Mouse (Mus musculus) gonadal fat pad, adult 2 months (tissue): Measurements from ENCODE around the gene Lrig2. TPM values are rescaled to one million over a fixed set of nuclear protein-coding genes. Genes with fewer than 3 reads are reported as not detected.

Source experiments
- DNase-seq: peaks from one replicate; pipeline ENCODE4 v3.0.0-alpha.2; 2012; ENCODE audit warnings: low read depth
- polyA plus RNA-seq: library from polyadenylated mRNA; depleted of rRNA; stranded (reverse); fragments of >200 nt; gene quantifications from 2 replicates; pipeline ENCODE4 v1.2.3, GENCODE M21; 2012; rRNA removed

The Lrig2 gene
- polyA plus RNA-seq, 1 experiment = 10.4 TPM

DNA sequence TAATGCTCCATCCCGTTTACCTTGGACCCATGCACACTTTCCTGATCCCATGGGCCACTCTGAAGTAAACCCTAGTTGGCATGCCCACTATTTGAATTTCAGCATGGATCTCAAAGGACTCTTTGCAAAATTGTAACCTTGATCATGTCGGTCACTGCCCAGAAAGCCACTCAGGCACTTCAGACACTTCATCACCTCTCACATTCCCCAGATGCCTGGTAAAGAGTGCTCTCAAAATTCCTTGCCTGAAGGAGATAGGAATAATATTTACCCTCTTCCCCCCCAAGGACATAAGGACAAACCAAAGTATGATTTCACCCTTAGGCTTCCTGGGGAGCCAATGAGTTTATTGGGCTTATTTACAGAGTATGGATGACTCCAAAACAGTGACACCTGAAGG lies 139.3 kb downstream of the Lrig2 start:
- DNase-seq = no peak

DNA sequence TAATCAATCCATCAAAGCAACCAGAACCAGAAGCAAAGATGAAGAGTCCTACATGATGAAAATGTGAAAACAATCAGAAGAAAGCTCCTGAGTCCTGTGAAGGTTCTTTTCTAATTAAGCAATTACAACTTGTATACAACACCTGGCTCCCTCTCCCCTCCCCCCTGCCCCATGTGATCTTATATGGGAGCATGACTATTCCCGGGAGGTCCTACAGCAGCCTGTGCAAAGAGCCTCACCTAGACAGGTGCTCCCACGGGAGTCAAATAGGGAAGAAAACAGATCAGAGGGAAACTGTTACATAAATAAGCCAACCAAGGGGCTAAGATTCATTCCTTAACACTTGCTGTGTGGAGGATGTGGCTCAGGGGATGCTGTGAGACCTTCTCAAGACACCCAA lies 143.8 kb downstream of the Lrig2 start:
- DNase-seq = no peak

- DNase-seq = no peak
These were observed 149.9 kb downstream of the Lrig2 start for GRCm38 (mm10) chr3:104361814-104362213.

DNA sequence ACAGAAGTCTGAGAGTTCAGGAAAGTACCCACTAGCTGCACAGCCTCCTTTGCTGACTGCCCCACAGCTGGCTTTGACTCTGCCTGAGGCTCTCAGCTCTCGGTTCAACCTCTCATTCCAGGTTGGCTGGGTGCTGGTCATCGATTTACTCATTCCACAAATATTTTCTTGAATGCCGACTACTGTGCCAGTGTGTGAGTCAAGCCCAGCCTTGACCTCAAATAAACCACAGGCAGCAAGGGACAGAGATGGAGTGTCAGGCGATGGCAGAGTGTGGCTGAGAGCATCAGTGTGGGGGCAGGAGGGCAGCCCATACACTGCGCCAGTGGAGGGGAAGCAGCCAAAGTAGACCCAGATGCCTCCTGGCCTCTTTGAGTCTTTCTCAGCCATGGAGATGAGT lies 151.4 kb downstream of the Lrig2 start:
- no peak for DNase-seq

- DNase-seq = no peak
These were observed 152.2 kb downstream of the Lrig2 start for GRCm38 (mm10) chr3:104359225-104360135.

DNA sequence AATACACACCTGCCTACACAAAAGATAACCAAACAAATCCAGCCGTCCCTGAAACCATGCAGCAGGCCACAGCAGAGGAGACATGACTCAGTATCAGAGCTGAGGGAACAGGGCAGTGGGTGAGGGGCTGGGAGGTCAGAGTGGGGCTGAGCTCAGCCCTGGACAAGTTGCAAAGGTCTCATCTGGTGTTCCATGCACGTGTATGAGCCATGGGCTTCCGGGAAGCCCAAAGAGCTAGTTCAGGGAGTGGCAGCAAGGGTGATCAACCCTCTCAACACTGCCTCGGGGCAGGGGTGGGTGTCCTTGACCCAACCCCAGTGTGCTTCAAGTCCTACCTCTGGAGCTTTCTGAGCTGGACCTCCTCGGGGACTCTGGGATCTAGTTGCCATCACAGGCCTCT lies 153.0 kb downstream of the Lrig2 start:
- DNase-seq = no peak

GRCm38 (mm10) chr3:104356106-104356505 lies 155.6 kb downstream of the Lrig2 start:
- no peak for DNase-seq

DNA sequence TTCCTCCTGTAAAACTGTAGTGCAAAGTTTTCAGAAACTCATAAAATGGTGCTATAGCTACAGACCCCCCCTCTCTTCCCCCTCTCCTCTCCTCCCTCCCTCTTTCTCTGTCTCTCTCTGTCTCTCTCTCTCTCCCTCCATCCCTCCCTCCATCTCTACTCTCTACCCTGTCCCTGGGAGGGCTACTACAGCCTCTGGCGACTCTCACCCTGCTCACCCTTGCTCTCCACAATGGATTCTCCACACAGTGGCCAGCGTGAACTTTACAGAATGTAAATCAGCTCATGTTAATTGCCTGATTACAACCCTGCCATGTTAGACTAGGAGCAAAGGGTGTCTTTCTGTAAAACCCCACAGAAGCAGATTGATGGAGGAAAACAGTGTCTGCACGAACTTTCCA lies 157.8 kb downstream of the Lrig2 start:
- DNase-seq = no peak

- no peak for DNase-seq
These were observed 159.2 kb downstream of the Lrig2 start for GRCm38 (mm10) chr3:104352358-104353060.

- DNase-seq = no peak
These were observed 161.3 kb downstream of the Lrig2 start for GRCm38 (mm10) chr3:104350253-104350945.

DNA sequence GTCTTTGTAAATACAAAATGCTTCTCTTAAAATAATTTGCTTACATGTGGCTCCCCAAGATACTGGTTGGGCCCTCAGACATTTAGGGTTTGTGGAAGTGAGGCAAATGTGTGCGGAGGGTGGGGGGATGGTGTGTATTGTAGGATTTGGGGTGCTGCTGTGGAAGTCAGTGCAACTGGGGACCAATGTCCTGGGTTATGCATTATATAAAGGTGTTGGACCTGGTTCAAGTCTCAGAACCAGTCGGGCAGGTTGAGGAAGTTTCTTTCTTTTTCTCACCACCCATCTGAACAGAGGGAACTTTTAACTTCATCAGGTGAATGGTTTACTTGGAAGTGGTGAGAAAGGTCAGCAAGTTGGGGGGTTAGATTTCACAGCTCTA lies 161.9 kb downstream of the Lrig2 start:
- no peak for DNase-seq

- DNase-seq = no peak
These were observed 162.4 kb downstream of the Lrig2 start for GRCm38 (mm10) chr3:104349203-104349846.

Other genes starting within 250 kb of the Lrig2 start
- gene Slc16a1, start 126.8 kb upstream of the Lrig2 start, polyA plus RNA-seq = 18.1 and 21.9 TPM in 2 replicates